Mouse (Mus musculus): ENCODE results near the gene Krtap19-3.

The Krtap19-3 gene

DNA sequence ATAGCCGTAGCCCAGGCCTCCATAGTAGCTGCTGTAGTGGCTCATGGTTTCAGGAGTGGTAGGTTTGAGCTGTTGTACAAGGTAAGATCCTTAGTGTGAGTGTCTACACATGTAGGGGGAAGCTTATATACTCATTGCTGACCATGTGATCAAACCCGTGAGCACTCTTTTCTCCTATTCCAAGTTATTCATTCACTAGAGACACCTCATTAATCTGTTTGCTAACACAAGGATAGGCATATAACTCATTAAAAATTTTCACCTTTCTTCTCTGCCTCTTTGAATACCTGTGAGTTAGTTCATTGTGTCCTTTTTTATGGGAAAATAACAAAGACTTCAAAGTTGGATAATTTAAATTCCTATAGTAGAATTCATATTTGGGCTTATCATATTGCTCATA lies at the start of gene Krtap19-3:
Gene Krtap19-3, minus strand, starts transcription at position 101 of the 400 bp plus-strand sequence.
- TF ChIP-seq GATA4 (IDR thresholded peaks at IDR 0.05; ENCODE audit: insufficient replicate concordance, low read length) = no peak

DNA sequence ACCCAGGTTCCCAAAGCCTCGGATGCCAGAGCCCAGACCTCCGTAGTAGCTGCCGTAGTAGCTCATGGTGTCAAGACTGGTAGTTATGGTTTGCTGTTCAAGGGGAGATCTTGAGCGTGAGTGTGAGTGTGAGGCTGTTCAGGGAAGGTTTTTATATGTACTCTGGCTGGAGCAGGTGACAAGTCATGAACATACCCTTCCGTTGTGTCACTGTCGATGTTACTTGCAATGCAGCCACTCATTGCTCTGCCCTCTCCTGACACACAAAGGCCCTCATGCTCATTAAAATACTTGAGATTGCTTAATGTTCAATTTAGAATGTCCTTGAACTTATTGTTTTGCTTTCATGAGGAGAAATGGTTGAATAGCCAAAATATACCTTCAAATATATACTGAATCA lies 18.5 kb upstream of the Krtap19-3 start, which contains the start of gene Krtap19-5:
Gene Krtap19-5, minus strand, starts transcription at position 101 of the 400 bp plus-strand sequence.
- no peak for TF ChIP-seq GATA4 (IDR thresholded peaks at IDR 0.05; ENCODE audit: insufficient replicate concordance, low read length)

DNA sequence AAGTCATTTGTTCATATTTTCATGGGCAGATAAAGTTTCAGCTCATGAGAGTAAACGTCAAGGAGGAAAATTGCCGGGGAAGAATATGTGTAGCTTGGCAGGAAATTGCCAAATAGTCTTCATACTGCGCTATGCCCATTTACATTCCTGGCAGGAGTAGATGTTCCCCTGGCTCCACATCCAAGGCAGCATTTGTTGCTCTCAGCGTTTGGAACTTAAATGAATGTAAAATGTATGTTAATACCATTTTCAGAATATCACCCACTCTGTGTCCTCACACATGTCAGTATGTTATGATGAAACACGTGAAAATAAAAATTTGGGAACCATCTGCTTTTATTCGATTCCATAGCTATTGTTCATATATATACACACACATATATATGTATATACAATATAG lies 9.0 kb upstream of the Krtap19-3 start:
- no peak for TF ChIP-seq GATA4 (IDR thresholded peaks at IDR 0.05; ENCODE audit: insufficient replicate concordance, low read length)

DNA sequence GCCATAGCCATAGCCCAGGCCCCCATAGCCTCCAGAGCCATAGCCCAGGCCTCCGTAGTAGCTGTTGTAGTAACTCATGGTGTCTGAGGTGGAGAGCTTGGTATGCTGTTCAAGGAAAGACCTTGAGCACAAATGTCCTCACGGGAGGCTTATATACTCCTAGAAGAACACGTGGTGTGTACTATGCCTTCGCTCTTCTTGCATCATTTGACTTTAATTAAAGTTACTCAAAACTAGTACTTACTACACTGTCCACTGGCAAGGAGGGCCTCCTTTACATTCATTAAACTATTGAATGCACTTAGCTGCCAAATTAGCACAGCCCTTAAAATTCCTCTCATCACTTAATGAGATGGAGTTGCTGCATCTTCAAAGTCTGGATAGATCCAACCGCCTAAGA lies 7.2 kb upstream of the Krtap19-3 start, which contains the start of gene Krtap19-4:
Gene Krtap19-4, minus strand, starts transcription at position 101 of the 400 bp plus-strand sequence.
- TF ChIP-seq GATA4 (IDR thresholded peaks at IDR 0.05; ENCODE audit: insufficient replicate concordance, low read length) = no peak

DNA sequence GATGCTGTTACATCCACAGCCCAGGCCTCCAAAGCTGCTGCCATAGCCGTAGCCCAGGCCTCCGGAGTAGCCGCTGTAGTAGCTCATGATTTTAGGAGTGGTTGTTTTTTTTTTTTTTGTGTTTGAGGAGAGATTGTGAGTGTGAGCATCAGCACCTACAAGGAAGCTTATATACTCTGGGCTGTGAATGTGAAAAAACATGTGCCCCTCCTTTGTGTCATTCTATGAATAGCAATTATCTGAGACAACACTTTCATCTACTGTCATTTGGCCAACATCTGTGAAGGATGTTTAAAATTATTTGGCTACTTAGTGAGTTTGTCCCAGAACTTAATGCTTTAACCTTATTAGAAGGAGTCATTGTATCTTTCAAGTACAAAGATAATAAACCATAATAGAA lies 3.7 kb downstream of the Krtap19-3 start, which contains the start of gene Krtap19-2:
Gene Krtap19-2, minus strand, starts transcription at position 101 of the 400 bp plus-strand sequence.
- no peak for TF ChIP-seq GATA4 (IDR thresholded peaks at IDR 0.05; ENCODE audit: insufficient replicate concordance, low read length)

DNA sequence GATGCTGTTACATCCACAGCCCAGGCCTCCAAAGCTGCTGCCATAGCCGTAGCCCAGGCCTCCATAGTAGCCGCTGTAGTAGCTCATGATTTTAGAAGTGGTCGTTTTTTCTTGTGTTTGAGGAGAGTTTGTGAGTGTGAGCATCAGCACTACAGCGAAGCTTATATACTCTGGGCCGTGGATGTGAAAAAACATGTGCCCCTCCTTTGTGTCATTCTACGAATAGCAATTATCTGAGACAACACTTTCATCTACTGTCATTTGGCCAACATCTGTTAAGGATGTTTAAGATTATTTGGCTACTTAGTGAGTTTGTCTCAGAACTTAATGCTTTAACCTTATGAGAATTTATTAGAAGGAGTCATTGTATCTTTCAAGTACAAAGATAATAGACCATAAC lies 8.5 kb downstream of the Krtap19-3 start, which contains the start of gene Krtap19-1:
Gene Krtap19-1, minus strand, starts transcription at position 101 of the 400 bp plus-strand sequence.
- no peak for TF ChIP-seq GATA4 (IDR thresholded peaks at IDR 0.05; ENCODE audit: insufficient replicate concordance, low read length)

DNA sequence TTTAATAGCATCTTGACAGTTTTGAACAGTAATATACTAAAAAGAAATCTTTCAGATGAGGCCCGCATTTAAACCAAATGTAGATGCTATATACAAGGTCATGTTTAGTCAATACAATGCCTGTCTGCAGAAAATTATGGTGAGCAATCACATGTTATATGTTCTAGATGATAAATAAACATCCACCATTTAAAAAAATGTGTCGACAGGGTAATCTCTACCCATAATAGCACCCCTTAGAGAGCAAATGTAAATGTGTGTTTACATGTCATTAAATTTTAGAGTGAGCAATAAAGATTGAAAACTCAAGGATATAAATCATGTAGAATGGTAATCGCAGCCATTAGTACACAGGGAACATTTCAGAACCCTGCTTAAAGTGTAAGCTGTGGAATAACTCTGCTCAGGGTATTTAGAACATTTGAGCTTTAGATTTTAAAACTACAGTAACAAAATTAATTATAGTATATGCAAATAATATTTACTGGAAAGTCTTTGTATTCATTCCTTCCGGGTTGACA lies 12.9 kb downstream of the Krtap19-3 start:
- TF ChIP-seq GATA4 (IDR thresholded peaks at IDR 0.05; ENCODE audit: insufficient replicate concordance, low read length) = no peak

DNA sequence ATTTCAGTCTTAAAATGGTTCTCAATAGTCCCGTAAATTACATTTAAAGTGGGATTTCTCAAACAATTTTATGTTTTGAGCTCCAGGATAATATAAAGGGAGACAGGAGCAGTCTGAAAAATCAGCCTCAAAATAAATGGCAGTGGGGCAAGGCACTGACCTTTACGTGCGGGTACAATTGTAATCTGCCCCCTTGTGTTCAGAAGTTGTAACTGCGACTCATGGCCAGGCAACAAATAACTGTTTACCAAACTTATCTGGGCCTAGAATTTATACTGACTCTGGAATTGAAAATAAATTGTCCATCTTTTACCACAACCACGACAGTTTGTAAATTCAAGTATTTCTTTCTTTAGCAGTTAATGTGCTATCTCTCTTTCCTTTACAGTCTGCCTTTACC lies 26.4 kb downstream of the Krtap19-3 start:
- no peak for TF ChIP-seq GATA4 (IDR thresholded peaks at IDR 0.05; ENCODE audit: insufficient replicate concordance, low read length)

DNA sequence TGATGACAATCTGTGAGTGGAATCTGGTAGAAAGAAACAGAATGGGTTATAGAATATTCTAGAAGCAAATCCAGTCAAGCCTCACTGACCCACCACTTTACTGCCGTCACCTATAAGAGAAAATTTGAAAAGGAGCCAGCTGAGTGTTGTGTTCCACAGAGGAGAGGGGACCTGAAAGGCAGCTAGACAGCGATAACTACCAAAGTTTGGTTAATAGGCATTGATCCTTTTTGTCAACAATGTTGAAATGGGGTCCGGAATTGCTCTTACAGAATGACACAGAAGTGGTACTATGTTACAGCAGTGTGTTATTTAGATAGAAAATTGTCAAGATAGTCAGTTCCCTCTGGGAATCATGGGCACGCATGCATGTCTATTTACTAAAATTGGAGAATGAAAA lies 29.3 kb downstream of the Krtap19-3 start:
- no peak for TF ChIP-seq GATA4 (IDR thresholded peaks at IDR 0.05; ENCODE audit: insufficient replicate concordance, low read length)

DNA sequence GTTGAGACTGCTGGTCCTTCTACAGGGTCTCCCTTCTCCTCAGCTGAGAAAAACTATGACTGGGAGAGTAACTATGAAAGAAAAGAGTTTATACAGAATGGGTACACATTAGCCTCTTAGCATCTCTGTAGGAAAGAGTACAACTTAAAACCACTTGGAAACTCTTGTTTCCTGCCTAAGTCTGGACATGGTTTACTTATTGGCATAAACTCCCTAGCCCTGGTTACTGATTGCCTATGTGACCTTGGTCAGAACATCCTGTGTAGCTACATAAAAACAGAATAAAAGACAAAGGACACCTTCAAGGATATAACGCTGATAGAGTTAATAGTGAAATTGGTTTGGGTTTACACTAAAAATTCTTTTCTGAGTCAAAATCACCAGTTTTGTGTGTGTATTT lies 30.5 kb downstream of the Krtap19-3 start:
- no peak for TF ChIP-seq GATA4 (IDR thresholded peaks at IDR 0.05; ENCODE audit: insufficient replicate concordance, low read length)

Measured in liver, adult (tissue).